Mouse (Mus musculus): Measurements from ENCODE around the gene Mcur1. TPM values are rescaled to one million over a fixed set of nuclear protein-coding genes. Genes with fewer than 3 reads are reported as not detected.

Mcur1 gene
- polyA plus RNA-seq, 1 experiment from 2014 or later, result 14.9 TPM

Other genes starting within 250 kb of the Mcur1 start
- 33.2 and 35.2 TPM in 2 replicates for gene Sirt5, start 194.7 kb downstream of the Mcur1 start, polyA plus RNA-seq (2014; fragmentation: Nextera tagmentation; extraction: Ambion mirVana)
- 184 and 203 TPM in 2 replicates for gene Nol7, start 161.8 kb downstream of the Mcur1 start, polyA plus RNA-seq (2014; fragmentation: Nextera tagmentation; extraction: Ambion mirVana)
- gene Ranbp9, start 78.9 kb downstream of the Mcur1 start, polyA plus RNA-seq (2014; fragmentation: Nextera tagmentation; extraction: Ambion mirVana), result 11.1 and 14.9 TPM in 2 replicates
- gene Rnf182, start 55.5 kb upstream of the Mcur1 start, polyA plus RNA-seq (2014; fragmentation: Nextera tagmentation; extraction: Ambion mirVana), result 8.1 and 12.1 TPM in 2 replicates
- 8.0 and 8.2 TPM in 2 replicates for gene Cd83, start 224.6 kb upstream of the Mcur1 start, polyA plus RNA-seq (2014; fragmentation: Nextera tagmentation; extraction: Ambion mirVana)

All from embryonic facial prominence, embryonic 11.5 days (tissue).